Mouse (Mus musculus): ENCODE measurements around the gene H1fnt.

- no peak for TF ChIP-seq ZNF384 (IDR thresholded peaks at IDR 0.05; ENCODE audit: low read depth, low read length)
- TF ChIP-seq CHD2 (IDR thresholded peaks at IDR 0.05; ENCODE audit: low read depth, low read length), result no peak
- no peak for TF ChIP-seq HCFC1 (IDR thresholded peaks at IDR 0.05; ENCODE audit: borderline replicate concordance, insufficient read depth, low read length)
- no peak for TF ChIP-seq ZC3H11A (IDR thresholded peaks at IDR 0.05; ENCODE audit: borderline replicate concordance, low read depth, low read length)
- no peak for TF ChIP-seq MAFK (IDR thresholded peaks at IDR 0.05; ENCODE audit: insufficient read depth, low read depth, low read length)
These were observed 43.7 kb downstream of the H1fnt start for GRCm38 (mm10) chr15:98213336-98213870.

Data from ES-E14 (cell line).